Mouse (Mus musculus): ENCODE data around the gene Pink1. TPM values are rescaled to one million over a fixed set of nuclear protein-coding genes. Genes with fewer than 3 reads are reported as not detected.

Gene Pink1
- polyA plus RNA-seq, 2 experiments = 14.3 to 19.2 TPM

DNA sequence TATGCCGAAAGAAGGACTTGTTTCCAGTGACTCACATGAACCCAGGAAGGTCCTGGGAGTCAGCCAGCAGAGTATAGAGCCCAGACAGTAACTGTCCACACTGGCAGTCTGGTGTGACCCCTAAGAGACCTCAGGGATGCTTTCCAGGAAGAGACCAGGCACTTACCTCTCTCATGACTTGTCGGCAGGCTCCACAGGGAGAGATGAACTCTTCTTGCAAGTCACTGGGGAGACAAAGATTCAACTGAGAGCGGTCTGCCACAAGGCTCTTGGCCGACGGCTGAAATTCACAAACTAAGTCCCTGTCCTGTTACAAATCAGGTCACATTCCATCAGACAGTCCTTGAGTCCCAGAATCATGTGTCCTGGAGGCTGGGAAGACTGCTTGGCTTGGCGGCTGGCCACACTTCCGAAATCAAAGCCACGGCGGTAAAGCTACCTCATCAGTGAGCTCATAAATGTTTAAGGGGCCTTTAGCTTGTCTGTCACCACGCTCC, 17.3 kb upstream of the Pink1 start:
- TF ChIP-seq EP300 (IDR thresholded peaks at IDR 0.05; ENCODE audit: low read depth) (no peak), CTCF (IDR thresholded peaks at IDR 0.05; ENCODE audit: low read depth) (no peak)
- Histone ChIP-seq H3K27me3 (ENCODE audit: control insufficient read depth, insufficient read depth, low read length) (no peaks in the 10 kb centered on the region), H3K9ac (replicated peaks) (no peak overlapping the region), H3K4me3 (ENCODE audit: insufficient read depth in 1 of 2, low read depth in 2 of 2, low read length in 2 of 2) (no peak overlapping the region), H3K4me1 (replicated peaks; ENCODE audit: control insufficient read depth in 2 of 2, insufficient read depth in 2 of 2, low read length in 1 of 2) (peaks cover 0 to 5% of the 10 kb centered on the region in 2 experiments; a peak in 2 of 4 replicates), H3K27ac (peak overlapping the region; percentile 22; the same call in 1 of the 2 replicates), H3K9me3 (ENCODE audit: control insufficient read depth, low read length) (no peaks in the 10 kb centered on the region), H3K4me2 (ENCODE audit: low read depth) (no peak overlapping the region), H3K36me3 (replicated peaks; ENCODE audit: control insufficient read depth, insufficient read depth, low read depth) (no peaks in the 10 kb centered on the region)
- 69% methylated on average over 10 of the region's 10 CpGs for WGBS (ENCODE audit: insufficient replicate concordance)
- no peak for ATAC-seq (ENCODE audit: insufficient read depth)
- DNase-seq (ENCODE audit: low read depth in 3 of 3, low spot score in 3 of 3) = no peak

- no peaks in the 10 kb centered on the region for H3K27me3 ChIP-seq (ENCODE audit: control insufficient read depth, insufficient read depth, low read length)
- no peak overlapping the region for H3K4me2 ChIP-seq (ENCODE audit: low read depth)
- DNase-seq (ENCODE audit: low read depth in 3 of 3, low spot score in 3 of 3) = peak in 2 of 3 experiments; percentile 17 to 22
- TF ChIP-seq EP300 (IDR thresholded peaks at IDR 0.05; ENCODE audit: low read depth) (no peak), CTCF (IDR thresholded peaks at IDR 0.05; ENCODE audit: low read depth) (no peak)
- H3K27ac ChIP-seq = peak overlapping the region; percentile 22; the same call in 1 of the 2 replicates
- no peaks in the 10 kb centered on the region for H3K9me3 ChIP-seq (ENCODE audit: control insufficient read depth, low read length)
- WGBS (ENCODE audit: insufficient replicate concordance) = 59% methylated on average over 6 of the region's 6 CpGs
- peaks cover 0 to 5% of the 10 kb centered on the region in 2 experiments; a peak in 2 of 4 replicates for H3K4me1 ChIP-seq (replicated peaks; ENCODE audit: control insufficient read depth in 2 of 2, insufficient read depth in 2 of 2, low read length in 1 of 2)
- H3K4me3 ChIP-seq (ENCODE audit: insufficient read depth in 1 of 2, low read depth in 2 of 2, low read length in 2 of 2) = no peak overlapping the region
- H3K9ac ChIP-seq (replicated peaks) = no peak overlapping the region
- H3K36me3 ChIP-seq (replicated peaks; ENCODE audit: control insufficient read depth, insufficient read depth, low read depth) = no peaks in the 10 kb centered on the region
- peak; percentile 63 for ATAC-seq (ENCODE audit: insufficient read depth)
Measured at GRCm38 (mm10) chr4:138342778-138343177, 16.7 kb upstream of the Pink1 start.

- WGBS (ENCODE audit: insufficient replicate concordance) = 61% methylated on average over 7 of the region's 7 CpGs
- TF ChIP-seq EP300 (IDR thresholded peaks at IDR 0.05; ENCODE audit: low read depth) = no peak
- TF ChIP-seq CTCF (IDR thresholded peaks at IDR 0.05; ENCODE audit: low read depth) = no peak
- Histone ChIP-seq H3K36me3 (replicated peaks; ENCODE audit: control insufficient read depth, insufficient read depth, low read depth) (no peaks in the 10 kb centered on the region), H3K4me3 (ENCODE audit: insufficient read depth in 1 of 2, low read depth in 2 of 2, low read length in 2 of 2) (no peak overlapping the region), H3K27me3 (ENCODE audit: control insufficient read depth, insufficient read depth, low read length) (no peaks in the 10 kb centered on the region), H3K4me1 (replicated peaks; ENCODE audit: control insufficient read depth in 2 of 2, insufficient read depth in 2 of 2, low read length in 1 of 2) (peaks cover 0 to 5% of the 10 kb centered on the region in 2 experiments; a peak in 2 of 4 replicates), H3K4me2 (ENCODE audit: low read depth) (no peak overlapping the region), H3K9ac (replicated peaks) (no peak overlapping the region), H3K9me3 (ENCODE audit: control insufficient read depth, low read length) (no peaks in the 10 kb centered on the region), H3K27ac (no peak overlapping the region)
- DNase-seq (ENCODE audit: low read depth in 3 of 3, low spot score in 3 of 3) (no peak), ATAC-seq (ENCODE audit: insufficient read depth) (no peak)
Measured at GRCm38 (mm10) chr4:138342048-138342447, 15.9 kb upstream of the Pink1 start.

GRCm38 (mm10) chr4:138341393-138341792, 15.3 kb upstream of the Pink1 start:
- Histone ChIP-seq H3K4me3 (ENCODE audit: insufficient read depth in 1 of 2, low read depth in 2 of 2, low read length in 2 of 2) (no peak overlapping the region), H3K27ac (no peak overlapping the region), H3K4me1 (replicated peaks; ENCODE audit: control insufficient read depth in 2 of 2, insufficient read depth in 2 of 2, low read length in 1 of 2) (peaks cover 0 to 5% of the 10 kb centered on the region in 2 experiments; a peak in 2 of 4 replicates), H3K4me2 (ENCODE audit: low read depth) (no peak overlapping the region), H3K9ac (replicated peaks) (no peak overlapping the region), H3K9me3 (ENCODE audit: control insufficient read depth, low read length) (no peaks in the 10 kb centered on the region), H3K27me3 (ENCODE audit: control insufficient read depth, insufficient read depth, low read length) (no peaks in the 10 kb centered on the region), H3K36me3 (replicated peaks; ENCODE audit: control insufficient read depth, insufficient read depth, low read depth) (no peaks in the 10 kb centered on the region)
- no peak for ATAC-seq (ENCODE audit: insufficient read depth)
- no peak for TF ChIP-seq EP300 (IDR thresholded peaks at IDR 0.05; ENCODE audit: low read depth)
- no peak for TF ChIP-seq CTCF (IDR thresholded peaks at IDR 0.05; ENCODE audit: low read depth)
- no peak for DNase-seq (ENCODE audit: low read depth in 3 of 3, low spot score in 3 of 3)
- WGBS (ENCODE audit: insufficient replicate concordance) = 49% methylated on average over 8 of the region's 8 CpGs

DNA sequence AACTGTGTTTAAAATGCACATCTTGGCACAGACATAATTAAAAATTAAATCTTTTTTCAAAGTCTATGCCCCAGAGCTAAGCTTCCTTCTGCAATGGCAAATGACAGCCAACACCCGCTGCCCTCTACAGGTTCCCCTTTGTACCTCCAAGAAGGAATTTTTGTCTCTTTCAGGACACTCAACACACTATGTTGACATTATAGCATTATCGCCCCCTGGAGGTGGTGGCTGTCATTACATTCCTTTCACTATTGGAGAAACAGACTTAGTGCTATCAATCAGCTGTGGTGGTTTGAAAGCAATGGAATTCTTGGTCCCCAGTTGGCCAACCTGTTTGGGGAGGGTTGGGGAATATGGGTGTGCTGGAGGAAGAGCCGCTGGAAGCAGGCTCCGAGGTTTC, 13.9 kb upstream of the Pink1 start:
- H3K9ac ChIP-seq (replicated peaks) = no peak overlapping the region
- no peak for DNase-seq (ENCODE audit: low read depth in 3 of 3, low spot score in 3 of 3)
- peaks cover 0 to 5% of the 10 kb centered on the region in 2 experiments; a peak in 2 of 4 replicates for H3K4me1 ChIP-seq (replicated peaks; ENCODE audit: control insufficient read depth in 2 of 2, insufficient read depth in 2 of 2, low read length in 1 of 2)
- H3K4me2 ChIP-seq (ENCODE audit: low read depth) = no peak overlapping the region
- no peak overlapping the region for H3K27ac ChIP-seq
- no peaks in the 10 kb centered on the region for H3K9me3 ChIP-seq (ENCODE audit: control insufficient read depth, low read length)
- H3K4me3 ChIP-seq (ENCODE audit: insufficient read depth in 1 of 2, low read depth in 2 of 2, low read length in 2 of 2) = no peak overlapping the region
- H3K36me3 ChIP-seq (replicated peaks; ENCODE audit: control insufficient read depth, insufficient read depth, low read depth) = no peaks in the 10 kb centered on the region
- H3K27me3 ChIP-seq (ENCODE audit: control insufficient read depth, insufficient read depth, low read length) = no peaks in the 10 kb centered on the region
- 26% methylated on average over 4 of the region's 4 CpGs for WGBS (ENCODE audit: insufficient replicate concordance)
- no peak for TF ChIP-seq EP300 (IDR thresholded peaks at IDR 0.05; ENCODE audit: low read depth)
- TF ChIP-seq CTCF (IDR thresholded peaks at IDR 0.05; ENCODE audit: low read depth) = peak; percentile 64
- no peak for ATAC-seq (ENCODE audit: insufficient read depth)

Data from liver, embryonic 14.5 days (tissue).